Mouse (Mus musculus): Measurements from ENCODE around the gene AY074887. TPM values are rescaled to one million over a fixed set of nuclear protein-coding genes. Genes with fewer than 3 reads are reported as not detected.
"Not testable (repeated sequence)": the region's sequence is repeated elsewhere in the genome, so short reads cannot be mapped to it uniquely, and the experiment has no call there.

The AY074887 gene
- total RNA-seq (2021): not detected
- long read RNA-seq, experiment 1: 0 reads
- long read RNA-seq, experiment 2: 0 reads

- peak; percentile 96 for DNase-seq
Observed at GRCm38 (mm10) chr9:54950575-54951321, at the start of gene AY074887, which contains the start of gene Psma4. Gene AY074887 (minus strand): TSS chr9:54950998. Gene Psma4 (plus strand): TSS chr9:54950790.

- DNase-seq: no peak
Observed at GRCm38 (mm10) chr9:54995645-54996044, 44.8 kb upstream of the AY074887 start.

- no peak for DNase-seq
Observed at GRCm38 (mm10) chr9:54994381-54994780, 43.6 kb upstream of the AY074887 start.

- DNase-seq: no peak
Observed at GRCm38 (mm10) chr9:54990362-54990761, 39.6 kb upstream of the AY074887 start.

- no peak for DNase-seq
Observed at GRCm38 (mm10) chr9:54982401-54982800, 31.6 kb upstream of the AY074887 start.

GRCm38 (mm10) chr9:54981291-54982191, 30.7 kb upstream of the AY074887 start:
- DNase-seq: peak; percentile 18

- DNase-seq: no peak
Observed at GRCm38 (mm10) chr9:54980674-54981073, 29.9 kb upstream of the AY074887 start, which contains the start of gene Chrna5. Gene Chrna5 (plus strand): TSS chr9:54980880.

- DNase-seq: no peak
Observed at GRCm38 (mm10) chr9:54969972-54970637, 19.3 kb upstream of the AY074887 start.

GRCm38 (mm10) chr9:54963669-54964068, 12.9 kb upstream of the AY074887 start:
- no peak for DNase-seq

- no peak for DNase-seq
Observed at GRCm38 (mm10) chr9:54961059-54961458, 10.3 kb upstream of the AY074887 start.

GRCm38 (mm10) chr9:54950162-54950561, 636 bp downstream of the AY074887 start:
- not testable (repeated sequence) for DNase-seq

- no peak for DNase-seq
Observed at GRCm38 (mm10) chr9:54949465-54949864, 1.3 kb downstream of the AY074887 start.

- no peak for DNase-seq
Observed at GRCm38 (mm10) chr9:54946256-54946655, 4.5 kb downstream of the AY074887 start.

- DNase-seq: no peak
Observed at GRCm38 (mm10) chr9:54944467-54944866, 6.3 kb downstream of the AY074887 start.

GRCm38 (mm10) chr9:54942071-54942470, 8.7 kb downstream of the AY074887 start:
- DNase-seq: no peak

- no peak for DNase-seq
Observed at GRCm38 (mm10) chr9:54932379-54932778, 18.4 kb downstream of the AY074887 start.

- DNase-seq: no peak
Observed at GRCm38 (mm10) chr9:54931765-54932164, 19.0 kb downstream of the AY074887 start.

- DNase-seq: no peak
Observed at GRCm38 (mm10) chr9:54930741-54931140, 20.1 kb downstream of the AY074887 start.

GRCm38 (mm10) chr9:54919946-54920345, 30.9 kb downstream of the AY074887 start:
- no peak for DNase-seq

GRCm38 (mm10) chr9:54918781-54919180, 32.0 kb downstream of the AY074887 start:
- no peak for DNase-seq

- no peak for DNase-seq
Observed at GRCm38 (mm10) chr9:54918191-54918590, 32.6 kb downstream of the AY074887 start.

- DNase-seq: peak; percentile 86
Observed at GRCm38 (mm10) chr9:54917010-54917677, 33.7 kb downstream of the AY074887 start, which contains the start of gene Hykk. Gene Hykk (plus strand): TSS chr9:54917283.
